Mouse (Mus musculus) cerebellum, postnatal 25 days (tissue): Measurements from ENCODE around the gene Dnal4.

ENCODE experiments used
- DNase-seq, 2 experiments: peaks; one replicate each; pipeline ENCODE4 v3.0.0; 2021; ENCODE audit warnings: mixed read lengths in 2 of 2

Gene Dnal4

DNA sequence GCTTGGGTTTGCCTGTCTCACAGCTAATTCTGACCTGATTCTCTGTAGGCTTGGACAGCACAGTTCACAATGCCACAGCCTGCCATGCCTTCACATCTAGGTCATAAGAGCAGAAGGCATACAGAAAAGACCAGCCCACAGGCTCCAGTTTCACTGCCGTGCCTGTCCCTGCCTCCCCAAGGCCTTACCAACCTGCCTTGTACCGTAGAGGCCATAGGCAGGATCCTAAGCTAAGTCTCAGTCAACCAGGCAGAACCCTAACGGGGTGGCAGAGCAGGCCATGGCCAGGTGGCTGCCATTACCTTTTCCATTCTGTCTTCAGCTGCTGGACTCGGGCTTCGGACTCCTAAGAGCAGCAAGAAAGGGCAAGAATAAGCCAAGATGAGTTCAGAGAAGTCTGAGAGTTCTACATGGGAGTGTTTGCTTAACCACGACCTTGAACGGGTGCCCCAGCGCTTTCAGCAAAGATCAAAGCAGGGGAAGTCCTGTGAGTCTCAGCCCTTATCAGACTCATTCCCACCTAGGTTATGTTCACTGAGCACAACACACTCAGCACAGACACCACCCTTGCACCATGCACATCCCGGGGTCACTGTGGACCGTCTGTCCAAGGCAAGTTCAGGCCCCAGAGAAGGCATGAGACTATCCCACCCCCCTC lies 48.8 kb downstream of the Dnal4 start:
- no peak for DNase-seq

GRCm38 (mm10) chr15:79728311-79728710 lies 49.3 kb downstream of the Dnal4 start:
- peak; percentile 56 to 65 for DNase-seq

- DNase-seq: no peak
These were observed 49.8 kb downstream of the Dnal4 start for GRCm38 (mm10) chr15:79727840-79728239.

- no peak for DNase-seq
These were observed 52.4 kb downstream of the Dnal4 start for GRCm38 (mm10) chr15:79725190-79725789.

GRCm38 (mm10) chr15:79723439-79723838 lies 54.2 kb downstream of the Dnal4 start:
- peak; percentile 63 to 77 for DNase-seq

DNA sequence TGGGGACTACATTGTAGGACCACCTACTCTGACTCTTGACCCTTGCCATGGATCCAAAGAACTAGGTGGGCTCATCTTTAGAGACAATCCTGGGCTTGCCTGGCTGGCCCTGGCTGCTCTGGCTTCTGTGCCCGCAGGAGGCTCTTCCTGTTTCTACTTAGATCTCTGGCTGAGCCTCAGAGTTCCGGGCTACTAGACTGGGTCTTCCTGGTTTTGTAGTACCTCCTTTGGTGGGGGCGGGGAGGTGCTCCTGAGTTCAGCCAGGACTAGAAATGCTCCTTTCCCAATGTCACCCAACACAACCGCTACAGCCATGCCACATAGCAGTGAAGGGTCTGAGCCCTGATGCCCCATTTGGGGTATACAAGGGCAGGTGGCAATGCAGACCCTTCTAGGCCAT lies 56.9 kb downstream of the Dnal4 start:
- DNase-seq: no peak

- DNase-seq: no peak
These were observed 57.4 kb downstream of the Dnal4 start for GRCm38 (mm10) chr15:79720267-79720666.

GRCm38 (mm10) chr15:79716710-79717109 lies 60.9 kb downstream of the Dnal4 start:
- peak; percentile 76 to 81 for DNase-seq

DNA sequence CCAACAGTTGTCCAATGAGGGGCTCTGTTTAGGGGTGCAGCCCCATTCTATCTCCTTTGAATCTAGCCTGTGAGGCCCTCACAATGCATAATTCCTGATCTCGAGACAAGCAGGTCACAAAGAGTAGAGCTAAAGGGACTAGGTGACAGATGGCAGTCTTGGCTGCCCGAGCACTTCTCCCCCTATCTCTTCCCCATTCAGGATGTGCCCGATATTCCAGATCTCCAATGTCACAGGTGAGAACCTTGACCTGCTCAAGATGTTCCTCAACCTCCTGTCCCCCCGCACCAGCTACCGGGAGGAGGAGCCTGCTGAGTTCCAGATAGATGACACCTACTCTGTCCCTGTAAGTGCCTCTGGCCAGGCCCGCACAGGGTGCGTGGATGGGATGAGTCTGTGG lies 62.0 kb downstream of the Dnal4 start:
- DNase-seq: peak; percentile 66 to 69
